Mouse (Mus musculus): Measurements from ENCODE around the gene Rgs5. TPM values are rescaled to one million over a fixed set of nuclear protein-coding genes. Genes with fewer than 3 reads are reported as not detected.

Rgs5 gene
- total and polyA plus RNA-seq, 2 experiments from 2014 or later, result 15.0 to 79.1 TPM

- Histone ChIP-seq H3K27me3 (ENCODE audit: insufficient read depth, low read length) (no peaks in the 10 kb centered on the region), H3K9me3 (ENCODE audit: low read length) (no peaks in the 10 kb centered on the region), H3K9ac (no peak overlapping the region), H3K4me1 (ENCODE audit: insufficient read depth) (peaks cover 3% of the 10 kb centered on the region; the same call in 1 of the 2 replicates), H3K36me3 (ENCODE audit: insufficient read depth) (no peaks in the 10 kb centered on the region), H3K4me3 (ENCODE audit: low read depth, low read length) (no peak overlapping the region), H3K27ac (ENCODE audit: low read depth, low read length) (no peak overlapping the region), H3K4me2 (ENCODE audit: low read depth) (no peak overlapping the region)
- DNase-seq, result peak; percentile 79
- 61% methylated on average over 1 of the region's 1 CpGs for WGBS
- TF ChIP-seq CTCF (IDR thresholded peaks at IDR 0.05; ENCODE audit: low read depth), result peak; percentile 85
- ATAC-seq, result no peak
Measured at GRCm38 (mm10) chr1:169670705-169671104, 15.4 kb downstream of the Rgs5 start.

GRCm38 (mm10) chr1:169671801-169672200, 16.5 kb downstream of the Rgs5 start:
- Histone ChIP-seq H3K4me3 (ENCODE audit: low read depth, low read length) (no peak overlapping the region), H3K27me3 (ENCODE audit: insufficient read depth, low read length) (no peaks in the 10 kb centered on the region), H3K4me2 (ENCODE audit: low read depth) (no peak overlapping the region), H3K9ac (no peak overlapping the region), H3K36me3 (ENCODE audit: insufficient read depth) (no peaks in the 10 kb centered on the region), H3K9me3 (ENCODE audit: low read length) (no peaks in the 10 kb centered on the region), H3K27ac (ENCODE audit: low read depth, low read length) (no peak overlapping the region), H3K4me1 (ENCODE audit: insufficient read depth) (peaks cover 3% of the 10 kb centered on the region; the same call in 1 of the 2 replicates)
- 72% methylated on average over 2 of the region's 2 CpGs for WGBS
- no peak for ATAC-seq
- no peak for DNase-seq
- TF ChIP-seq CTCF (IDR thresholded peaks at IDR 0.05; ENCODE audit: low read depth), result no peak

GRCm38 (mm10) chr1:169672272-169672671, 17.0 kb downstream of the Rgs5 start:
- TF ChIP-seq CTCF (IDR thresholded peaks at IDR 0.05; ENCODE audit: low read depth), result no peak
- Histone ChIP-seq H3K9ac (no peak overlapping the region), H3K4me1 (ENCODE audit: insufficient read depth) (peaks cover 3% of the 10 kb centered on the region; the same call in 1 of the 2 replicates), H3K36me3 (ENCODE audit: insufficient read depth) (no peaks in the 10 kb centered on the region), H3K27ac (ENCODE audit: low read depth, low read length) (no peak overlapping the region), H3K9me3 (ENCODE audit: low read length) (no peaks in the 10 kb centered on the region), H3K4me2 (ENCODE audit: low read depth) (no peak overlapping the region), H3K4me3 (ENCODE audit: low read depth, low read length) (no peak overlapping the region), H3K27me3 (ENCODE audit: insufficient read depth, low read length) (no peaks in the 10 kb centered on the region)
- DNase-seq (no peak), ATAC-seq (no peak)
- WGBS, result 68% methylated on average over 4 of the region's 4 CpGs

- H3K4me1 ChIP-seq (ENCODE audit: insufficient read depth), result peaks cover 3% of the 10 kb centered on the region; the same call in 1 of the 2 replicates
Measured at GRCm38 (mm10) chr1:169674116-169674515, 18.8 kb downstream of the Rgs5 start.

GRCm38 (mm10) chr1:169676751-169677150, 21.4 kb downstream of the Rgs5 start:
- H3K27ac ChIP-seq (ENCODE audit: low read depth, low read length), result no peak overlapping the region
- H3K27me3 ChIP-seq (ENCODE audit: insufficient read depth, low read length), result no peaks in the 10 kb centered on the region
- H3K9ac ChIP-seq, result no peak overlapping the region
- H3K4me3 ChIP-seq (ENCODE audit: low read depth, low read length), result no peak overlapping the region
- TF ChIP-seq CTCF (IDR thresholded peaks at IDR 0.05; ENCODE audit: low read depth), result no peak
- no peaks in the 10 kb centered on the region for H3K9me3 ChIP-seq (ENCODE audit: low read length)
- H3K36me3 ChIP-seq (ENCODE audit: insufficient read depth), result no peaks in the 10 kb centered on the region
- H3K4me1 ChIP-seq (ENCODE audit: insufficient read depth), result peaks cover 3% of the 10 kb centered on the region; the same call in 1 of the 2 replicates
- WGBS, result 63% methylated on average over 1 of the region's 1 CpGs
- no peak for ATAC-seq
- no peak for DNase-seq
- no peak overlapping the region for H3K4me2 ChIP-seq (ENCODE audit: low read depth)

More at GRCm38 (mm10) chr1:169674116-169674515, 18.8 kb downstream of the Rgs5 start:
- ATAC-seq, result no peak
- H3K9me3 ChIP-seq (ENCODE audit: low read length), result no peaks in the 10 kb centered on the region
- 60% methylated on average over 3 of the region's 3 CpGs for WGBS
- no peak overlapping the region for H3K9ac ChIP-seq
- H3K27ac ChIP-seq (ENCODE audit: low read depth, low read length), result no peak overlapping the region
- no peak for DNase-seq
- H3K27me3 ChIP-seq (ENCODE audit: insufficient read depth, low read length), result no peaks in the 10 kb centered on the region
- no peak overlapping the region for H3K4me3 ChIP-seq (ENCODE audit: low read depth, low read length)
- TF ChIP-seq CTCF (IDR thresholded peaks at IDR 0.05; ENCODE audit: low read depth), result peak; percentile 48
- H3K36me3 ChIP-seq (ENCODE audit: insufficient read depth), result no peaks in the 10 kb centered on the region
- no peak overlapping the region for H3K4me2 ChIP-seq (ENCODE audit: low read depth)

GRCm38 (mm10) chr1:169680455-169681208, 25.3 kb downstream of the Rgs5 start:
- DNase-seq, result no peak

GRCm38 (mm10) chr1:169682775-169683497, 27.6 kb downstream of the Rgs5 start:
- Histone ChIP-seq H3K4me3 (ENCODE audit: low read depth, low read length) (no peak overlapping the region), H3K4me1 (ENCODE audit: insufficient read depth) (no peaks in the 10 kb centered on the region), H3K27ac (ENCODE audit: low read depth, low read length) (no peak overlapping the region), H3K4me2 (ENCODE audit: low read depth) (no peak overlapping the region), H3K36me3 (ENCODE audit: insufficient read depth) (no peaks in the 10 kb centered on the region), H3K9ac (no peak overlapping the region), H3K9me3 (ENCODE audit: low read length) (no peaks in the 10 kb centered on the region), H3K27me3 (ENCODE audit: insufficient read depth, low read length) (no peaks in the 10 kb centered on the region)
- DNase-seq (no peak), ATAC-seq (no peak)
- TF ChIP-seq CTCF (IDR thresholded peaks at IDR 0.05; ENCODE audit: low read depth), result no peak
- 89% methylated on average over 7 of the region's 7 CpGs for WGBS

More at GRCm38 (mm10) chr1:169680455-169681208, 25.3 kb downstream of the Rgs5 start:
- Histone ChIP-seq H3K9ac (no peak overlapping the region), H3K9me3 (ENCODE audit: low read length) (no peaks in the 10 kb centered on the region), H3K36me3 (ENCODE audit: insufficient read depth) (no peaks in the 10 kb centered on the region), H3K4me3 (ENCODE audit: low read depth, low read length) (no peak overlapping the region), H3K4me1 (ENCODE audit: insufficient read depth) (no peaks in the 10 kb centered on the region), H3K27me3 (ENCODE audit: insufficient read depth, low read length) (no peaks in the 10 kb centered on the region), H3K4me2 (ENCODE audit: low read depth) (no peak overlapping the region), H3K27ac (ENCODE audit: low read depth, low read length) (no peak overlapping the region)
- TF ChIP-seq CTCF (IDR thresholded peaks at IDR 0.05; ENCODE audit: low read depth), result no peak
- 89% methylated on average over 9 of the region's 9 CpGs for WGBS
- ATAC-seq, result no peak

All from forebrain, postnatal 0 days (tissue).